Mouse (Mus musculus) kidney, postnatal 14 days (tissue): ENCODE measurements around the gene 1700030J22Rik.

Experiments
- DNase-seq: peaks from one replicate; pipeline ENCODE4 v3.0.0; 2022; ENCODE audit warnings: mixed read lengths

The 1700030J22Rik gene

DNA sequence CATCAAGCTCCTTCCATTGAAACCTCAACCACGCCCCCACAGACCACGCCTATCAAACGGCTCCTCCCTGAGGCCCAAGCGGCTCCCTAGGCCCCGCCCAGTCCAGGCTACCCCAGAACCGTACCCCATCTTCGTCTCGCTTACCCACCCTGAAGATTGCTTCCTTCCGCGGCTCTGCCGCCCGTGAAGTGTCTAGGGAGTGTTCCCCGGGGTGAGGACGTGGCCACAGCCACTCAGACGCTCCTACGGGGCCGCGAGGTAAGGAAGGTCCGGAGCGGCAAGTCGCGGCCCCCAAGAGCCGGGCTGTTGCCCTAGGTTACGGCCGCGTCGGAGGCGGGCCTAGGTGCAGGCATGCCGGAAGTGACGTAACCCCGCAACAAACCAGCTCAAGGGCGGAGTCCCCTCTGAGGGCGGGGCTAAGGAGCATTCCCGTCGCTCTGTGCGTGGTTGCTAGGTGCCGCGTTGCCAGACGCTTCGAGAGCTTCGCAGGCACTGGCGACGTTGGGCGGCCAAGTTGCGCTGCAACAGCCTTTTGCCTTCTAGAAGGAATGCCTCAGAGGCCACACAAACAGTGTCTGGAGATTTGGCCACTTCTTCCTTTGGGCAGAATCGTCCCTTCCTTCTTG lies at the start of gene 1700030J22Rik:
1700030J22Rik (minus strand) TSS at position 329 of the 626 bp plus-strand sequence.
- peak; percentile 99 for DNase-seq

DNA sequence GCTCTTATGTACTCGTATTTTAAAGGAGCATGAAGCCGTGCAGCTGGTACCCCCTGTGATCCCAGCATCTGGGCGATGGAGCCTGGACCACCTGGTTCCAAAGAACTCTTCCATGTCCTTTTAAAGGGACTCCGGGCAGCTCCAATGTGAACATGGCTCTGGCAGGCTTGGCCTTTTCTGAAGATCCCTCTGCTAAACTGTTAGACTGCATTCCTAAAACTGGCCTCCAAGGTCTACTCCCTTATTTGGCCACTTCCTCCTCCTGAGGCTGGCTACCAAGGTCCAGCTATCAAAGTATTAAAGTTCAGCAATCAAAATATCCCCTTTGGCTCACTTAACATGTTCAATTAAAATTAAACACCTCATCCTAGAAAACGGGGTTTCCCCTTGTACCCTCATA lies 48.8 kb upstream of the 1700030J22Rik start:
- no peak for DNase-seq

DNA sequence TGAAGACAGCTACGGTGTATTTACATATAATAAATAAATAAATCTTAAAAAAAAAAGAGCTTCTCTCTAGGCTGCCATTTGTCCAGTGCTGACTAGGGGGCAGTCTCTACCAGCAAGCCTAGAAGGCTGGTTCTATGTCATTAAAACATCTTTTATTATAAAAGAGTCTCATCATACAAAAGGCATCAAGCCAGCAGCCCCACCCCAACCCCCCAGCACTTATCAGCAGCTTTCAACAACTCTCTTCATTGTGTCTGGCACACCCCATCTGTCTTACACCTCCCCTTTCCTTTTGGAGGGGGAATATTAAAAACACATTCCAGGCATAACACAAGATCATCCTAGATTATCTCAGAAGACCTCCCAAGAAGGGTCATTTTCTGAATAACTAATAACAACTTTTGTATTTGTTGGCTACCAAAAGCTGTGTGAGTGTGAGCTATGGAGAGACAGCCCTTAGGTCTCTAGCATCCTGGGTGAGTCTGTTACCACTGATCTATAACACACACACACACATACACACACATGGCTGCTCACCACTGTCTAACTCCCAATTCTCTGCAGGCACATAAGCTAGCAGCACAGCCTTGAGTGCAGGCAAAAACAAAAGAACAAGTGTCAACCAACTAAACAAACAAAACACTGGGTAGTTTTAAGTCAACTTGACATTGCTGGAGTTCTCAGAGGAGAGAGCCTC lies 43.7 kb upstream of the 1700030J22Rik start:
- peak; percentile 13 for DNase-seq

DNA sequence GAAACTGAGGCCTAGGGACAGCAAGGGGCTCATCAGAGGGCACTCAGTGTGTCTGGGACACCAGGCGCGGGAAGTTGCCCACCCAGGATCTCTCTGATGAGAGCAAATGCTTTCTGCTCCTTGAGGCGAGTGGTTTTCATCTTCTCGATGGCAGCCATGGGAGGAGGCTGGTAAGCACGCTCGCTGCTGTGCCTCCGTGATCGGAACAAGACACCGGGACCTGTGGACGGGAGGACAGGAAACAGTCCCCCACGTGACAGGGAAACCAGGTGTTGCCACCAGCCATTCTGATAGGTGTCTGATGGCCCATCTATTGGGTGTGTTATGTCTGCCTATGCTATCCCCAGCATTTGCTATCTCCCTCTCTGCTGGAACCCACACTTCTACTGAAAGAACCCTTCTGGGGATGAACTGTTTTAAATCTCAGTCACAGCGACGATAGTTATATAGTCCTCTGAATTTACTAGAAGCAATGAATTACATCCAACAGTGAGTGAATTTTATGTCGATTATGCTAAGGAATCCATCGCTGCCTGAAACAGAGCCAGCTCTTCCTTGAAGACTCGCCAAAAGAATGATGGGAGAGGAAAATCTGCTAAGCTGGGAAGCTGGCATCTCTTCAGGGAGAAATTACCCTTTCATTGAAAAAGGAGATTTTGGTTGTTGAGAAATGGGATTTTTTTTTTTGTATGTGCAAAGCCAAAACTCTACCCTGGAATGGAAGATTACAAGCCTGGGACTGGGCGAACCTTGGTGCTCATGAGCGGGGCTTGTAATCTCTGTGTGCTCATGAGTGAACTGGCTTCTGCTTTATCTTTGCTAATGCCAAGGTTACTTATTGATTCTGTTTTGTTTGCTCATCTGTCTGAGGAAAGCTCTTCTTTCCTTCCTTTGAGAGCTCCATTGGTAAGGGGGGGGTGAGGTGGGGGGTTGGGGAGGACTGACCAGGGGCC lies 40.8 kb upstream of the 1700030J22Rik start:
- no peak for DNase-seq

DNA sequence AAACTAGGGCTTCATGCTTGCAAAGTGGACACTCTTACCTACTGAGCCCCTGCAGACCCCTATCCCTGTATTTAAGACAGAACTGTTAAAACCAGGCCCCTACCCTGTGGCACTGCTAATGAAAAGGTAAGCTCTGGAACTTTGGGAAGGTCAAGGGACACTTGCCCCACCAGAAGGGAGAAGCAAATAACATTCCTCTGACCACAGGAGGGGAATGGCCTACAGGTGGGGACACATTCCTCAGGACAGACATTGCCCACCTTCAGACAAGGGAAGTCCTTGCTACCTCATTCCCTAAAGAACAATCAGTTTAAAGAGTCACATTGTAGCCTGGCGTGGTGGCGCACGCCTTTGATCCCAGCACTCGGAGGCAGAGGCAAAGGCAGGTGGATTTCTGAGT lies 39.1 kb upstream of the 1700030J22Rik start:
- no peak for DNase-seq

DNA sequence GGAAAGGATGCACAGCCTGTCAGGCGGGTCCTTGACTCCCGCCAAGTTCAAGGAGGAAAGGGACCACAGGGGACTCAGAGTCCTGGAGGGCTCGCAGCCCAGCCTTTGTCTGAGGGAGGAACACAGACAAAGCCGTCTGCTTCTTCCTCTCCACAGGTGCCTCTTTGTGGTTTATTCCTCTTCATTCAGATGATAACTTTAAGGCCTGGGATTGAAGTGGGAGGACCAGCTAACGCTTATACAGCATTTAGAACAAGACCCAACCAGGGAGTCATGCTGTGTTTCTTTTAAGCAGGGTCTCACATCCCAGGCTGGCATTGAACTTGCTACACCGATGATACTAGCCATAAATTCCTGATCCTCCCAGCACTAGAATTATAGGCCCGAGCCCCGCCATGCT lies 38.2 kb upstream of the 1700030J22Rik start:
- no peak for DNase-seq

DNA sequence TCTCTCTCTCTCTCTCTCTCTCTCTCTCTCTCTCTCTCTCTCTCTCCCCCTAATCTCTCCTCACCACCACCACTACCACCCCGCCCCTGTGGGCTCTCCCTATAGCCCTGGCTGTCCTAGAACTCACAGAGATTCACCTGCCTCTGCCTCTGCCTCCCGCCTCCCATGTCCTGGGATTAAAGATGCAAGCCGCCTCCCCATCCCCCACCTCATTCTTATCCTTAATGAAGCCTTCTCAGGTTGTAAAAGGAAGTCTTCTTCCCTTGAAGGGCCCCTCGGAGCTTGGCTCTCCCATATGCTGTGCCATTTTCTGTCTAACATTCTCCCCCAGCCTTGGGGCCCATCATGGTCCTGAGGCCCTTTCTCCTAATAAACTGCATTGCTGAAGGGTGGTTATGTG lies 36.9 kb upstream of the 1700030J22Rik start:
- no peak for DNase-seq

DNA sequence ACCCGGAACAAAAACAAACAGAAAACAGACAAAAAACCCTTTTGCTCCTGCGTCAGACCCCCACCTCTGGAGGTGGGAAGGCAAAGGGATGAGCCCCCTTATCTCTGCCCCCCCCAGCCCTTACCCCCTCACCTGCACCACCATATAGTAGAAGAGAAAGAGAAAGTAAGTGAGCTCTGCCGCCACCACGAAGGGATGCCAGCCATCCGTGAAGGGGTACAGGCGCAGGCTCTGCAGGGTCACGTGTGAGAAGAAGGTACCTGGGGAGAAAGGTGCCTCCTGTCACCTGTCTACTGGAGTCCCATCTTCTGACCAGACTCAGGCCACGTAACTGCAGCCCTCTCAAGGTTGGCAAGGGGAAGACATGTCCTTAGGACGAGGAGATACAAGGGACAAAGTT lies 32.6 kb upstream of the 1700030J22Rik start:
- DNase-seq = no peak

DNA sequence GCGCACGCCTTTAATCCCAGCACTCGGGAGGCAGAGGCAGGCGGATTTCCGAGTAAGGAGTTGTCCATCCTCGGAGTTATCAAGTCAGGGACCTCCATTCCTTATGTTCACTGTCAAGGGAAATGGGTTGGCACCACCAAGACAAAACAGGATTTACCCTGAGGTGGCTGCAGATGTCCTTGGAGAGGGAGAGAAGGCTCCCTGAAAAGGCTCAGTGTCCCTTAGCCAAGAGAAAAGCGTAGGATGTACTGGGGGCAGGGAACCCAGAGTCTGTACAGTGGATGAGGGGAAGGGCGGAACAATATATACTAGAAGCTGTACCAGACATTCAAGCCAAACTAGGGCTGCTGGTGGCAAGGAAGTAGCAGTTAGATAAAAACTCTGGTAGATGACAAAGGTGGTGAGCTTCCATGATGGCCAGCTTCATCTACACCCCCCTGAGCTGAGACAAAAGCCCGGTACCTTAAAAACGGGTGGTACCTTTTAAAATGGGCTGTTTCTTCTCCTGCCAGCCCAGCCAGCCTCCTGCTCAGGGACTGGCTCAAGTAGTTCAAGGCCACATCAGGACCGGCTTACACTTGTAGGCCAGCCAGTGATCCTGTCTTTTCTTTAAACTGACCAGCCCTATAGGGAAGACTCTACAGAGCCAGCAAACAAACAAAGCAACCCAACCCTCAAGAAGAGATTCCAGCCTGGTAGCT lies 15.4 kb upstream of the 1700030J22Rik start:
- no peak for DNase-seq

DNA sequence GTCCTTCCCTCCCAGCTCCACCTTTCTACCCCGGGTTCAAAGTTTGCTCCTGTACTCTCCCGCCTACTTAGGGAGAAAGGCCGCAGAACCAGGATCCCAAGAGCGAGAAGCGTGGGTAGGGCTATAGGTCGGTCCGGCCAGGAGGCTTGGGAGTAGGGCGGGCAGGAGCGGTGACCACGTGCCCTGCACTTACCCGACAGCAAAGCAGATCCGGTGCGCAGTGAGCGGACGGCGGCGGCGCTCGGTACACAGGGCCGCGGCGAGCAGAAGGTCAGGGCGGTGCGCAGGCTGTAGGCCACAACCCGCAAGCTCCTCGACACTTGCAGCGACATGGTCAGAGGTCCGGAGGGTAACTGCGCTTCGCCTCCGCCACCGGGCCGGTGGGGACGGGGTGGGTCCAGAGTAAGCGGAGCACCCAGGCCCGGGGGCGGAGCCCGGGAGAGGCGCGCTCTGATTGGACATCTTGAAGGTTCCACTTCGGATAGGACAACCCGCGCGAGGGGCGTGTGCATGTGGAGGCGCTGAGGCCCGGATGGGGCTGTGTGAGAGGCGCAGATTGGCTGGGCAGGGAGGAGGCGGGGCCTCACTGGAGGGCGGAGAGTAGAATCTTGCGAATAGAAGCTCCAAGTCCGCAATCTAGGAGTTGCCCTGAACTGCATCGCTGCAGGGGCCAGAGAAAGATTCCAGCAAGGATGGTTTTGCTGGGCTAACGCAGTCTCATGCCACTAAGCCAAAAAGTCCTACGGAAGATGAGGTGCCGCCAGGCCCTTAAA lies 14.5 kb upstream of the 1700030J22Rik start, which contains the start of gene Gcsh:
Gcsh (minus strand) TSS at position 443 of the 773 bp plus-strand sequence.
- peak; percentile 100 for DNase-seq

DNA sequence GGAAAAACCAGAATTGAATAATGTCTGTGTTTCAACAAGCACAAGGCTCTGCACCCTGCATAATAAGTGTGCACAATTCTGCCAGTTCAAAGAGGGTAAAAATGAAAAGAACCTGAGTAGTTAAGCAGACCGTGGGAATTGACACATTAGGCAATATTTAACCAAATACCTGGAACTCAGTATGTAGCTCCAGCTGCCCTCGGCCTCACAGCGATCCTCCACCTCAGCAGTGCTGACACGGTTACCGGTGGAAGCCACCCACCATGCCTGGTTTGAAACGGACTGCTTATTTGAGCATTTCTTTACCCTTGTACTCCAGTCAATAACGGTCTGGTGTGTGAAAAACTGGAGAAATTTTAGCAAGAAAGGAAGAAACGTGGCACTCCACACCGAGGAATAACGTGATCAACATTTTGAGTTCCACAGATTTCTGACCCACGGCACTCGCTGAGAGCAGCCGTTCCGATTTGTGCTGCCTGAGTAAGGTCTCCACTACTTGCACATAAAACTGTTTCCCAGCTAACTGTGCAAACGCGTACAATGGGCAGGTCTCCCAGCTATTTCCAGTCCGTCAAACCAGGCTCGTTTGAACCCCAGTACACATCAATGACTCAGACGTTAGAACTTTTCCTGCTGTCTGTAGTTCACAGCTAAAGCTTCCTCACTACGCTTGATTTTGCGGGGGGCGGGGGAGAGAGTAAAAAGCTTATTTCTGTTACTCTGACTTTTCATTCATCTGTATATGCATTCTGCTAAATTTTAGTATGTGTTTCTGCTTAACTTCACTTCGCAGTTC lies 13.6 kb upstream of the 1700030J22Rik start:
- peak; percentile 79 for DNase-seq

DNA sequence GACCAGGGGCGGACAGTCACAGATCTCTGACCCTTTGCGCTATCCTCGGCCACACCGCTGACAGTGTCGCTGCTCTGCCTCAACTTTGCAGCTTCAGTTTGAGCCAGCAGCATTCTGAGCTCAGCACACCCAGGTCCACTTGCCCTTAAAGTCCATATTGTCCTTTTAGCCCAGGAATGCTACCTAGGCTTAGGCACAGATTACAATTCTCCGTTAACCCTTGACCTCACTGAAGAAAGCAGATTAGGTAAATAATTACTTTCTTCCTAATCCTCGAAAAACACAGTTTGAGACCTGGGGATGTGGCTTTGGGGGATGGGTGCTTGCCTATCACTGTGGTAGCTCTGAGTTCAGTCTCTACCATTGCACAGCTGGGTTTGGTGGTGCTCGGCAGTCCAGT lies 12.5 kb upstream of the 1700030J22Rik start:
- DNase-seq = peak; percentile 25

DNA sequence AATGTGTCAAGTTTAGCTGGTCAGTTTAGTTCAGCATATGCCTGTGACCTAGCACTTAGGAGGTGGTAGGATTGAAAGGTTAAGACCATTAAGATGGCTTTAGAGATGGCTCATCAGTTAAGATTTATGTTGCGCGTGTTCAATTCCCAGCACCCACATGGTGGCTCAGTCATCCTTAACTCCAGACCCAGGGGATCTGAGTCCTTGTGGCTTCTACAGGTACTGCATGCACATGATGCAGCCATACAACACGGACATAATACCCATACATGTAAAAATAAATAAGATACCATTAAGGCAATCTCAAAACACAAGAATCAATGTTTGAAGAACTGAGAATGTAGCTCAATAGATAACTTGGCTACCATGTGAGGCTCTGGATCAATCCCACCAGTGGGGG lies 11.1 kb upstream of the 1700030J22Rik start:
- DNase-seq = no peak

DNA sequence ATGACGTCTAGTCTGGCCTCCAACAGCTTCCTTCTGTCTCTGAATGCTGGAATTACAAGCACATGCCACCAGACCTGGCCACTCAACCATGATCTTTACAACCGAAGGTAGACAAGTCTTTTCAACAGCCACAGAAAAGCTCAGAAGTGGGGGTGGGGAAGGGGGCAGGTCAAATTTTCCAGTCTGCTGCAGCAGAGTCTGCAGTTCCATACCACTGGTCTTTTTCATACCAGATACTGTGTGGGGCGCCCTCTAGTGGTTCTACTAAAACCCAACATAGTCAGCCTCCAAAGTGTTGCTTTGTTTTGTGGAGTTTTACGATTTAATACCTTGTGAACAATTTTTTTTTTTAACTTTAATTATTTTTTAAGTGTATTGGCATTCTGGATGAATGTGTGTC lies 1.4 kb upstream of the 1700030J22Rik start:
- peak; percentile 73 for DNase-seq

DNA sequence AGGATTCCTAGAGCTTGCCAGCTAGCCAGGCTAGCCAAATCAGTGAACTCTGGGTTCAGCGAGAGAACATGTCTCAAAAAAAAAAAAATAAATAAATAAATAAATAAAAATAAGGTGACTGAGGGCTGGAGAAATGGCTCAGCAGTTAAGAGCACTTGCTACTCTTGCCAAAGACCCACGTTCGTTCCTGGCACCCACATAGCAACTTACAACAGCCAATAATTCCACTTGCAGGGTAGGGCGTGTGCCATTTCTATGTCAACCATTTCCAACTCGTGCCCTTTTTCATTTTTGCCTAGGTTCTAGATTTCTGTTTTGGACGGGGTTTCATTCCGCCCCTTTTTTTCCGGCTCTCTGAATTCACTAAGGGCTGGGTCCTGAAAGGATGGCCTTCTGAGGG lies 707 bp downstream of the 1700030J22Rik start:
- no peak for DNase-seq

DNA sequence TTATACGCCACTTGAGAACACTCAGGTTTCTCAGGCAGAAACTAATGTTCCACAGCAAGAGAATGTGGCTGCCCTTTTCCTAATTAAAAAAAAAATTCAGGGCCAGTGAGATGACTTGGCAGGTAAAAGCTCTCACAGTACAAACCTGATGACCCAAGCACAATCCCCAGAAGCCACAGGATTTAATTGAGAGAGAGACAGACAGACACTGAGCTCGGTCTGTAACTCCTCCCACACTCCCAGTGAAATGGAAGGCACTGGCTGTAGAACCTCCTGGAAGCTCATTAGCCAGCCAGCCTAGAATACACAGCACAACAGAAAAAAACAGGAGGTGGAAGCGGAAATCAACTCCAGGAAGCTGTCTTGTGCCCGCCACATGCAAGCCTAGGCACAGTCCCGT lies 3.2 kb downstream of the 1700030J22Rik start:
- peak; percentile 41 for DNase-seq

DNA sequence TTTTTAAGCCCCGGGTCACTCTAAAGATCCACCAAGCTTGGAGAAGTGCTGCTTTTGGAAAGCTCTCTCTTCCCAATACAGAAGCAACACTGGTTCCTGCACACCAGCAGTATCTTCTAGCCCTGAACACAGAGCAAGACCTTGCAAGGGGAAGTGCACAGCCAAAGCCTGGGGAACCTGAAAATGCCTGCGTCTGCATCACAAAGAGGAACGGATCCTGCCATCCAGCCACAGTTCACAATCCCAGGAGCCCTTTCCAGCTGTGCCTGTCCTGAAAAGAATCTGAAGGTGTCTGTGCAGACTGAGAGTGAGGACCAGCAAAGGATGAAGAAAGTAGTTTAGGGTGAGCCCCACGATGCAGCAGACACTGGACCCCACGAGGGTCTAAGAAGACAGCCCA lies 3.7 kb downstream of the 1700030J22Rik start:
- DNase-seq = no peak

DNA sequence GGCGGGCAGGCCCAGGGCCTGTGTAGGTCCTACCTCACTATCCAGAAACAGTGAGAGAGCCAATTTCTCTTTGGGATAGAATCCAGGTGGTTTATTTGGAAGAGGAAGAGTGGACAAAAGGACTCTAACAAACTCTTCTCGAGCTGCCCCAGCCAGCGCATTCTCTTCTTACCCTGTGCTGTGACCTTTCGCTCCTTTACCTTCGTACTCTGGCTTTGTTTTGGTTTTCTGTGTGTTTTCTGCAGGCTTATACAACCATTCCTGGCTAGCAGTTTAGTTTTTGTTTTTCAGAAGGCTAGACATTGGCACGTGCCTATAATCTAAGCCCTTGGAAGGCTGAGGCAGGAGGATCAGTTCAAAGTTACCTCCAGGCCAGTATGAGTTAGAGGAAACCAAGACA lies 9.2 kb downstream of the 1700030J22Rik start:
- no peak for DNase-seq

DNA sequence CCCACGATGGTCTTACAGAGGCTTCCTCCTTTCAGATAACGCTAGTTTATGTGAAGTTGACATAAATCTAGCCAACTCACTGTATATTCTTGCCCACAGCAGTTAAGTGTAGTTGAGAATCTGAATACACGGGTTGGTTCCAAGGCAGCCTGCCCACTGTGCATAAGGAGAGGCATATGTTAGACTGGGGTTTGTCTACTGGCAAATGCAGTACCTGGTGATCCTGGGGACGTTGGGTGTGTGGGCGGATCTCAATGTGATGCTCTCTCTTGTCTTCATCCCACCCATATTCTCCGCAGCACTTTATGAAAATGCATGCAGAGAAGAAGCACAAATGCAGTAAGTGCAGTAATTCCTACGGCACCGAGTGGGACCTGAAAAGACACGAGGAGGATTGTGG lies 24.3 kb downstream of the 1700030J22Rik start:
- no peak for DNase-seq

DNA sequence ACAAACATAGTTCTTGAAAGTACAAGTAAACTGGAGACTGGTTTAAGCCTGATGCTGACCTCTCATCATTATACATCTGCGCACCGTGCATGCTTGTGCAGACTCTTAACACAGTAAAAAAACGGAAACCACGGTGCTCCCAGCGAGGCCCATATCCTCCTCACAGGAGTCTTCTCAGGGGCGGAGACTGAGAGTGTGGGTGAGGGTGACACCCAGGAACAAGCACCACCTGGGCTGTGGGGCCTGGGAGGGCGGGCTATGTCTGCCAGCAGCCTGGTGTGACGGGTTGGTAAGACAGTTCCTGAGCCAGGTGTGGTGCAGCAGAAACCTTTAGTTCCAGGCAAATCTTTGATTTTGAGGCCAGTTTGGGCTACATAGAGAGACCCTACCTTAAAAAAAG lies 26.3 kb downstream of the 1700030J22Rik start:
- no peak for DNase-seq

DNA sequence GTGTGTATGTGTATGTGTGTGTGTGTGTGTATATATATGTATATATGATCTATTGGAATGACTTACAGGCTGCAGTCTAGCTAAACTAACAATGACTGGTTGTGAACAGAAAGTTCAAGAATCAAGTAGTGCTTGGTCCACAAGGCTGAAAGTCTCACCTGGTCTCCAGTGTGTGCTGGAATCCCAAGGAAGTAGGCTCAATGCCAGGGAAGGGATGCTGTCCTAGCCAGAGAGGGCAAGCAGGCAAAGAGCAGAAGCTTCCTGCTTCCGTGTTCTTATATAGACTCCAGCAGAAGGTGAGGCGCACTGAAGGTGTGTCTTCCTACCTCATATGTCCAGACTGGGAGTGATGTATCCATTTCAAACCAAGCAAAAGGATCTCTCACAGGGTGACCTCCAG lies 27.0 kb downstream of the 1700030J22Rik start:
- peak; percentile 22 for DNase-seq
